ENCODE assay signal across 9 mouse cellular contexts in genomic region chr12:73020941-73021340, GRCm38 (mm10). TPM values are rescaled to one million over a fixed set of nuclear protein-coding genes. Genes with fewer than 3 reads are reported as not detected.
DNase-seq lines count a peak whose midpoint lies in the region; ATAC-seq and TF ChIP-seq lines count a peak whose summit lies in the region.
"Had no signal": no experiment of that assay in that cellular context is flagged by ENCODE, and none has a peak within 500 bp of the region (broad histone marks: within the 10 kb centered on the region; RNA-seq: fewer than 3 reads in every experiment).

No protein-coding gene starts in this region.

- DNase-seq in heart, adult 2 months: peak; percentile 64 to 73
- DNase-seq in CD4-positive helper T cell, adult 2 months (ENCODE audit: low read depth, low spot score): peak; percentile 49
- peak; percentile 69 for DNase-seq in brain, adult 2 months (ENCODE audit: low read depth, low spot score)
- DNase-seq in fibroblast of lung, adult 2 months (ENCODE audit: low read depth): peak; percentile 40
- DNase-seq in kidney, adult 9 months: peak; percentile 72
- peak; percentile 33 for DNase-seq in liver, embryonic 13.5 days
- DNase-seq in right cerebral cortex, postnatal 14 days: peak; percentile 73

- intact Hi-C loops in heart, adult 2 months (cut with DNase I): loop anchor here (1.0 kb wide), 2 partner anchors 429 to 496 kb away; no protein-coding TSS in a partner anchor

- no peak overlapping the region for H3K4me2 ChIP-seq in heart, embryonic 12.5 days
- no peak overlapping the region for H3K4me2 ChIP-seq in liver, embryonic 13.5 days

- 5% methylated on average over 4 of the region's 4 CpGs for WGBS in heart, adult 2 months
- 7% methylated on average over 4 of the region's 4 CpGs for WGBS in heart, embryonic 12.5 days
- WGBS in liver, embryonic 13.5 days (ENCODE audit: insufficient replicate concordance): 9% methylated on average over 4 of the region's 4 CpGs

- H3K27ac ChIP-seq in heart, adult 2 months: no peak overlapping the region
- H3K27ac ChIP-seq in heart, embryonic 12.5 days (ENCODE audit: poor library complexity, severe bottlenecking): no peak overlapping the region
- H3K27ac ChIP-seq in liver, embryonic 13.5 days: no peak overlapping the region

- TF ChIP-seq CTCF in heart, adult 2 months (IDR thresholded peaks at IDR 0.05): peak; percentile 92

- ATAC-seq in heart, embryonic 12.5 days (ENCODE audit: insufficient number of reproducible peaks, low FRiP score): no peak
- ATAC-seq in liver, embryonic 13.5 days (ENCODE audit: low read depth): no peak

- H3K9me3 ChIP-seq in heart, embryonic 12.5 days (replicated peaks): no peaks in the 10 kb centered on the region
- no peaks in the 10 kb centered on the region for H3K9me3 ChIP-seq in liver, embryonic 13.5 days (replicated peaks)

- no peaks in the 10 kb centered on the region for H3K4me1 ChIP-seq in heart, adult 2 months (ENCODE audit: control insufficient read depth, insufficient read depth, low read length)
- H3K4me1 ChIP-seq in heart, embryonic 12.5 days (replicated peaks): no peaks in the 10 kb centered on the region
- H3K4me1 ChIP-seq in liver, embryonic 13.5 days (replicated peaks): no peaks in the 10 kb centered on the region

- no peak overlapping the region for H3K9ac ChIP-seq in heart, adult 2 months (ENCODE audit: low read depth, low read length)
- H3K9ac ChIP-seq in heart, embryonic 12.5 days: no peak overlapping the region
- no peak overlapping the region for H3K9ac ChIP-seq in liver, embryonic 13.5 days

- H3K27me3 ChIP-seq in heart, adult 2 months (ENCODE audit: control insufficient read depth, insufficient read depth, low read length): no peaks in the 10 kb centered on the region
- H3K27me3 ChIP-seq in heart, embryonic 12.5 days (replicated peaks): 0 out of 2 replicates have a peak, but pooled peaks cover 3% of the 10 kb centered on the region
- H3K27me3 ChIP-seq in liver, embryonic 13.5 days: no peaks in the 10 kb centered on the region

- TF ChIP-seq EP300 in heart, adult 2 months (IDR thresholded peaks at IDR 0.05; ENCODE audit: insufficient read depth, low read depth, low read length): no peak

- no peak overlapping the region for H3K4me3 ChIP-seq in heart, adult 2 months
- no peak overlapping the region for H3K4me3 ChIP-seq in heart, embryonic 12.5 days
- H3K4me3 ChIP-seq in liver, embryonic 13.5 days (replicated peaks): no peak overlapping the region

- H3K79me2 ChIP-seq in heart, adult 2 months (replicated peaks; ENCODE audit: control insufficient read depth, insufficient read depth, low read length): no peaks in the 10 kb centered on the region

- no peak for TF ChIP-seq POLR2A in heart, adult 2 months (IDR thresholded peaks at IDR 0.05; ENCODE audit: insufficient read depth, low read depth, low read length)

- no peaks in the 10 kb centered on the region for H3K36me3 ChIP-seq in heart, adult 2 months (ENCODE audit: control insufficient read depth, insufficient read depth, low read length)
- no peaks in the 10 kb centered on the region for H3K36me3 ChIP-seq in heart, embryonic 12.5 days
- no peaks in the 10 kb centered on the region for H3K36me3 ChIP-seq in liver, embryonic 13.5 days

RNA-seq across cellular contexts. Expression of gene Six1, which starts 32.7 kb away (rescaled TPM):
- 1 to 10 TPM; 1.2 to 1.4 TPM for total RNA-seq in heart, adult 2 months (2021)
- 0.90 and 0.94 TPM in 2 replicates for polyA plus RNA-seq in heart, adult 2 months (2012; rRNA removed)
- 0.45 and 0.67 TPM in 2 replicates for polyA plus RNA-seq in heart, embryonic 12.5 days (2016; fragmentation: Nextera tagmentation; extraction: Ambion mirVana)
- polyA plus RNA-seq in liver, embryonic 13.5 days (2015; fragmentation: Nextera tagmentation; extraction: Ambion mirVana): 0.30 and 0.55 TPM in 2 replicates
- polyA plus RNA-seq: small intestine, adult 2 months had no signal
